Mouse (Mus musculus): Measurements from ENCODE around the gene Ly75. TPM values are rescaled to one million over a fixed set of nuclear protein-coding genes. Genes with fewer than 3 reads are reported as not detected.

Ly75 gene
- polyA plus RNA-seq, 1 experiment = 4.7 TPM

GRCm38 (mm10) chr2:60328641-60329040, 54.5 kb downstream of the Ly75 start:
- H3K4me3 ChIP-seq (replicated peaks; ENCODE audit: control insufficient read depth, low read depth, low read length) = no peak overlapping the region
- no peak for TF ChIP-seq POLR2A (IDR thresholded peaks at IDR 0.05; ENCODE audit: borderline replicate concordance, control insufficient read depth, low read depth, low read length)
- TF ChIP-seq CTCF (IDR thresholded peaks at IDR 0.05; ENCODE audit: control insufficient read depth, insufficient read depth, low read length) = no peak
- 83% methylated on average over 10 of the region's 10 CpGs for WGBS
- H3K27ac ChIP-seq (ENCODE audit: control insufficient read depth, insufficient read depth, low read depth, low read length, poor library complexity) = no peak overlapping the region
- H3K4me1 ChIP-seq (ENCODE audit: control insufficient read depth, insufficient read depth, low read length) = no peaks in the 10 kb centered on the region

GRCm38 (mm10) chr2:60327581-60327980, 55.5 kb downstream of the Ly75 start:
- H3K4me1 ChIP-seq (ENCODE audit: control insufficient read depth, insufficient read depth, low read length) = no peaks in the 10 kb centered on the region
- H3K27ac ChIP-seq (ENCODE audit: control insufficient read depth, insufficient read depth, low read depth, low read length, poor library complexity) = no peak overlapping the region
- WGBS = 87% methylated on average over 11 of the region's 11 CpGs
- TF ChIP-seq CTCF (IDR thresholded peaks at IDR 0.05; ENCODE audit: control insufficient read depth, insufficient read depth, low read length) = no peak
- TF ChIP-seq POLR2A (IDR thresholded peaks at IDR 0.05; ENCODE audit: borderline replicate concordance, control insufficient read depth, low read depth, low read length) = no peak
- no peak overlapping the region for H3K4me3 ChIP-seq (replicated peaks; ENCODE audit: control insufficient read depth, low read depth, low read length)

- TF ChIP-seq CTCF (IDR thresholded peaks at IDR 0.05; ENCODE audit: control insufficient read depth, insufficient read depth, low read length) = no peak
- no peak for TF ChIP-seq POLR2A (IDR thresholded peaks at IDR 0.05; ENCODE audit: borderline replicate concordance, control insufficient read depth, low read depth, low read length)
- 77% methylated on average over 7 of the region's 7 CpGs for WGBS
Measured at GRCm38 (mm10) chr2:60326948-60327347, 56.2 kb downstream of the Ly75 start.

GRCm38 (mm10) chr2:60323411-60323810, 59.7 kb downstream of the Ly75 start:
- H3K4me3 ChIP-seq (replicated peaks; ENCODE audit: control insufficient read depth, low read depth, low read length) = no peak overlapping the region
- 58% methylated on average over 5 of the region's 5 CpGs for WGBS
- TF ChIP-seq POLR2A (IDR thresholded peaks at IDR 0.05; ENCODE audit: borderline replicate concordance, control insufficient read depth, low read depth, low read length) (no peak), CTCF (IDR thresholded peaks at IDR 0.05; ENCODE audit: control insufficient read depth, insufficient read depth, low read length) (peak; percentile 46; the same call in 1 of the 2 replicates)

More at GRCm38 (mm10) chr2:60326948-60327347, 56.2 kb downstream of the Ly75 start:
- Histone ChIP-seq H3K27ac (ENCODE audit: control insufficient read depth, insufficient read depth, low read depth, low read length, poor library complexity) (no peak overlapping the region), H3K4me3 (replicated peaks; ENCODE audit: control insufficient read depth, low read depth, low read length) (no peak overlapping the region), H3K4me1 (ENCODE audit: control insufficient read depth, insufficient read depth, low read length) (no peaks in the 10 kb centered on the region)

GRCm38 (mm10) chr2:60322031-60322726, 60.9 kb downstream of the Ly75 start:
- Histone ChIP-seq H3K4me1 (ENCODE audit: control insufficient read depth, insufficient read depth, low read length) (no peaks in the 10 kb centered on the region), H3K27ac (ENCODE audit: control insufficient read depth, insufficient read depth, low read depth, low read length, poor library complexity) (no peak overlapping the region), H3K4me3 (replicated peaks; ENCODE audit: control insufficient read depth, low read depth, low read length) (no peak overlapping the region)
- TF ChIP-seq POLR2A (IDR thresholded peaks at IDR 0.05; ENCODE audit: borderline replicate concordance, control insufficient read depth, low read depth, low read length) (no peak), CTCF (IDR thresholded peaks at IDR 0.05; ENCODE audit: control insufficient read depth, insufficient read depth, low read length) (no peak)
- WGBS = 68% methylated on average over 6 of the region's 6 CpGs

More at GRCm38 (mm10) chr2:60323411-60323810, 59.7 kb downstream of the Ly75 start:
- no peaks in the 10 kb centered on the region for H3K4me1 ChIP-seq (ENCODE audit: control insufficient read depth, insufficient read depth, low read length)
- no peak overlapping the region for H3K27ac ChIP-seq (ENCODE audit: control insufficient read depth, insufficient read depth, low read depth, low read length, poor library complexity)

GRCm38 (mm10) chr2:60303796-60304195, 79.3 kb downstream of the Ly75 start:
- no peak for TF ChIP-seq POLR2A (IDR thresholded peaks at IDR 0.05; ENCODE audit: borderline replicate concordance, control insufficient read depth, low read depth, low read length)
- no peak for TF ChIP-seq CTCF (IDR thresholded peaks at IDR 0.05; ENCODE audit: control insufficient read depth, insufficient read depth, low read length)
- Histone ChIP-seq H3K27ac (ENCODE audit: control insufficient read depth, insufficient read depth, low read depth, low read length, poor library complexity) (no peak overlapping the region), H3K4me1 (ENCODE audit: control insufficient read depth, insufficient read depth, low read length) (no peaks in the 10 kb centered on the region), H3K4me3 (replicated peaks; ENCODE audit: control insufficient read depth, low read depth, low read length) (no peak overlapping the region)
- WGBS = 82% methylated on average over 4 of the region's 4 CpGs

GRCm38 (mm10) chr2:60299323-60299722, 83.8 kb downstream of the Ly75 start:
- no peak overlapping the region for H3K4me3 ChIP-seq (replicated peaks; ENCODE audit: control insufficient read depth, low read depth, low read length)
- H3K27ac ChIP-seq (ENCODE audit: control insufficient read depth, insufficient read depth, low read depth, low read length, poor library complexity) = no peak overlapping the region
- no peaks in the 10 kb centered on the region; the same call in 1 of the 2 replicates for H3K4me1 ChIP-seq (ENCODE audit: control insufficient read depth, insufficient read depth, low read length)
- 72% methylated on average over 2 of the region's 2 CpGs for WGBS
- TF ChIP-seq CTCF (IDR thresholded peaks at IDR 0.05; ENCODE audit: control insufficient read depth, insufficient read depth, low read length) (no peak), POLR2A (IDR thresholded peaks at IDR 0.05; ENCODE audit: borderline replicate concordance, control insufficient read depth, low read depth, low read length) (no peak)

- Histone ChIP-seq H3K4me1 (ENCODE audit: control insufficient read depth, insufficient read depth, low read length) (no peaks in the 10 kb centered on the region; the same call in 1 of the 2 replicates), H3K4me3 (replicated peaks; ENCODE audit: control insufficient read depth, low read depth, low read length) (no peak overlapping the region), H3K27ac (ENCODE audit: control insufficient read depth, insufficient read depth, low read depth, low read length, poor library complexity) (no peak overlapping the region; the same call in 1 of the 2 replicates)
- 38% methylated on average over 3 of the region's 3 CpGs for WGBS
- no peak for TF ChIP-seq POLR2A (IDR thresholded peaks at IDR 0.05; ENCODE audit: borderline replicate concordance, control insufficient read depth, low read depth, low read length)
- TF ChIP-seq CTCF (IDR thresholded peaks at IDR 0.05; ENCODE audit: control insufficient read depth, insufficient read depth, low read length) = no peak
Measured at GRCm38 (mm10) chr2:60298266-60298665, 84.8 kb downstream of the Ly75 start.
